Mouse (Mus musculus) A20 (cell line): Measurements from ENCODE around the gene Neu3.
"Not testable (repeated sequence)": the region's sequence is repeated elsewhere in the genome, so short reads cannot be mapped to it uniquely, and the experiment has no call there.

Experiments
- DNase-seq: peaks from one replicate; pipeline ENCODE4 v3.0.0-alpha.2; 2011; ENCODE audit warnings: low read depth, low spot score

The Neu3 gene

GRCm38 (mm10) chr7:99834314-99834853 lies 6.2 kb upstream of the Neu3 start:
- peak; percentile 59 for DNase-seq

- peak; percentile 75 for DNase-seq
Measured at GRCm38 (mm10) chr7:99833846-99834222, 5.6 kb upstream of the Neu3 start.

GRCm38 (mm10) chr7:99833115-99833845 lies 5.1 kb upstream of the Neu3 start:
- peak; percentile 86 for DNase-seq

- no peak for DNase-seq
Measured at GRCm38 (mm10) chr7:99826096-99826495, 2.1 kb downstream of the Neu3 start.

GRCm38 (mm10) chr7:99825511-99825910 lies 2.7 kb downstream of the Neu3 start:
- no peak for DNase-seq

DNA sequence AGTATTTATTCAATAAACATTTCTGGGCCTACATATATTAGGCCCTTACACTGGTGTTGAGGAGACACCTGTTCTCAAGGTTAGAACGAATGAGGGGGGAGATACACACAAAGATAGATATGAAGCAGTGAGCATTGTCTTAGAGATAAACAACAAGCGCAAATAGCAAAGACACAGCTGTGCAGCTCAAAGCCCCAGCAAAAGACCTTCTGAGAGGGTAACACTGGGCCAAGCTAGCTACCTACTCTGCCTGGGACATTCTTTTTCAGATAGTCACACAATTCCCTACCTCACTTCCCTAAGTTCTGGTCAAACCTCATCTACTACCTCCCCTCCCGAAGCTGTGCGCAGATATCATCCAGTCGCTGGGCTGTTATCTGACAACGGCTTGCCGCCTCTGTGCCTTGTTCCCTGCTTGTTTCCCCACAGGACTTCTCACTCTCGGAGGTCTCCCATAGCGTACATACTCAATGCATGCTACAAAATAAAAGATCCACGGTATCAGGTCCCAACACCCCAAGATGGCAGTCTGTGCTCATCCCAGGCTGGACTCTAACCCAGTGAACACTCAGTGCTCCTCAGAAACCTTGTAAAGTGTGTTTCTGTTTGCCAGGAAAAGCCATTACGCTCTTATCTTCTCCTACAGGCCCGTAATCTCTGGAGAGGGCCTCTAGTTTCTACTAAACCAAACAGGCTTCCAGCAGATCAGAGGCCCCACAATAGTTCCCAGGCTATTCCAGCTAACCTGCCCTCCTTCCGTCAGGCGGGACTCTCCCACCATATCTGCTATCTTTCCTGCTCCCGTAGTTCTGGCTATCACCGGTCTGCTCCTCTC lies 3.4 kb downstream of the Neu3 start:
- no peak for DNase-seq

DNA sequence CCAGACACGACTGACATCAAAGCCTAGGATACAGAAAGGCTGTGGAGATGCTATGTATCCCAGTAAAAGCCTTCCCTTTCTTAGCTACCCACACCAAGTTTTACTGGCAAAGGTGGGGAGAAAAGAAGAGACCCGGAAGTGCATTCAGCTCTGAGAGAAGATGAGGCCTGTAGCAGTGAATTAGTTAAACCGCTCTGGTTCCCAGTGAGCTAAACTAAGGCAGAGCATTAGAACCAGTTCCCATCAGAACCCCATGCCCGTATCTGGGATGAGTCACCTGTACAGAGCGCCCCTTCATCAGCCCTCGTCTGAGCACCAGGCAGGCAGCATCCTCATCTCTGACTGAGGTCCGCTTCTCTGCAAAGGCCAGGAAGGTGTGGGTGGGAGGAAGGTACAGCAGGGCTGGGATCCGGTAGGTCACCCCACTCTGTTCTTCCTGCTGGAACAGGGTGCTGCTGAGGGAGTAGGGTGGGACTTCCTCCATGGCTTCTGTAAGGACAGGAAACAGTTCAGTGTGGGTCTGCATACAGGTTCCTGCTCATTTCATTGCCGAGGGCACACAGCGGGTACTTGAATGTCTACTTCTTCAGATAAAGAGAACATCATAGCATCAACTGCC lies 5.1 kb downstream of the Neu3 start:
- no peak for DNase-seq

DNA sequence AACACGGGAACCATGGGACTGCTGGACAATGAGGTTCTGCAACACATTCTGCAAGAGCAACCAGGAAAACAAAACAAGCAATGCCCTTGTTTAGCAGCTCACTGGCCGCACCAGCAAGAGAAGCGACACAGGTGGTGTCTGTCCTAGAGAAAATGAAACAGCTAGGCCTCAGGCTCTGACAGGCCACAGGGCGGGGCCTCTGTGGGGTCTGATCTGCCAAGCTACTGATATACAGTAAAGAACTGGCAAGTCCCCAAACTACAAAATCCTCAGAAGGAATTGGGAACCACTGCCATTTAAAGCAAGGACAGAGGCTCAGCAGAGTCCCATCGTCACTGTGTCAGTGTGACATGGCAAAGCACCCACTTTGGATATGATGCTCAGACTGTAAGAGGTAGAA lies 5.8 kb downstream of the Neu3 start:
- peak; percentile 70 for DNase-seq

DNA sequence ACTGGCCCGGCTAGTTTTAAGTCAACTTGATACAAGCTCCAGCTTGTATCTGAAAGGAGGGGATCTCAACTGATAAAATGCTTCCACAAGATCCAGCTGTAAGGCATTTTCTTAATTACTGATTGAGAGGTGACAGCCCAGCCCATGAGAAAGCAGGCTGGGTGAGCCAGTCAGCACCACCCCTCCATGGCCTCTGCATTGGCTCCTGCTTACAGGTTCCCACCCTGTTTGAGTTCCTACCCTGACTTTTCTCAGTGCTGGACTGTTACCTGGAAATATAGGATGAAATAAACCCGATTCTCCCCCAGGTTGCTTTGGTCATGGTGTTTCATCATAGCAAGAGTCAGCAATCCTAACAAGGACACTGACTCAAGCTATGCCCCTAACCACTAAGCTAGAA lies 6.3 kb downstream of the Neu3 start:
- no peak for DNase-seq

- DNase-seq = peak; percentile 44
Measured at GRCm38 (mm10) chr7:99818181-99818725, 10.0 kb downstream of the Neu3 start.

- peak; percentile 65 for DNase-seq
Measured at GRCm38 (mm10) chr7:99813394-99813793, 14.8 kb downstream of the Neu3 start.

GRCm38 (mm10) chr7:99811661-99812060 lies 16.6 kb downstream of the Neu3 start:
- DNase-seq = no peak

DNA sequence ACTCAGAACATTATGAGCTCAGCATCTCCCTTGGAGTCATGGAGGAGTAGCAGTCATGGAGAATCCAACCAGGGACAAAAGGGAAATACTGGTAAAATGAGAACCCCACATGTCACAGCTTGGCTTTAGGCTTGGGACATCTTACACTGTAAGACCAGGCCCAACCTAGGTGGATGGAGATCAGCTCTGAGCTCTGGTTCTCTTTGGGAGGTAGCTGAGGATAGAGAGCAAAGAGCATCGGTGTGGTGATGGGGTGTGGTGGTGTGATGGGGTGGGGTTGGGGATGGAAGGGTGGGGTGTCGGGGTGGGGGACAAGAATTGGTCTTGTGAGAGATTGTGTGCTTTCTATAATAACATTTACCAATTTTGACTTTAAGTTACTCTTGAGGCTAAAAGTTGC lies 17.4 kb downstream of the Neu3 start:
- DNase-seq = no peak

DNA sequence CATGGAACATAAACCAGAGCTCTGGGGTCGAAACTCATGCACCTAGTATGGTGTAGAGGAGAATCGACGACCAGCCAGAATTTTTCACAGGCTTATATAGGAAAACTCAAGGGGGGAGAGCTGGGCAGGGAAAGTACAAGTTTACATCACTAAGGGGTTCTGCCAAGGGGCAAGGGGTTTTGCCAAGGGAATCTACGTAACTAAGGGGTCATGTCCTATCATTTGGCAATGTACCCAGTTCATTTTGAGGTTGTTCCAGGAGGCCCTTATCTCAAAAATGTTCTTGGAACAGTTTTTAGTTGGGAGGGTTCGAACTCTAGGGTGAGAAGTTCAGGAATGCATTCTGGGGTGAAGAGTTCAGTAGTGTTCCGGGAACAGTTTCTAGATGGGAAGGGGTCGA lies 21.2 kb downstream of the Neu3 start:
- DNase-seq = not testable (repeated sequence)

DNA sequence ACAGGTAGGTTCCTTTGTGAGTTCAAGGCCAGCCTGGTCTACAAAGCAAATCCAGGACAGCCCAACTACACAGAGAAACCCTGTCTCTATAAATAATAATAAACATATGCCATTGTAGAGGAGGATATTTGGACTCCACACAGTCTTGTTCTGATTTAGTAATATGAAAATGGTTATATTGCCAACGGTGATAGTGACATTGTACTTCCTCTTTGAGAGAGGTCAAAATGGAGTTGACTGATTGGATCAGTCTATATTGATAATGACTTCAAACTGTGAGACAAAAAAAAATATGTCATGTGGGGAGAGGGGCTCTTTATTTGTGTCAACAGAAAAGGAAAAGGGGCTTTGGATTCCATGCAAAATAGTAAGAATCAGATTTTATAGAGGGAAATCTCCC lies 22.9 kb downstream of the Neu3 start:
- no peak for DNase-seq

DNA sequence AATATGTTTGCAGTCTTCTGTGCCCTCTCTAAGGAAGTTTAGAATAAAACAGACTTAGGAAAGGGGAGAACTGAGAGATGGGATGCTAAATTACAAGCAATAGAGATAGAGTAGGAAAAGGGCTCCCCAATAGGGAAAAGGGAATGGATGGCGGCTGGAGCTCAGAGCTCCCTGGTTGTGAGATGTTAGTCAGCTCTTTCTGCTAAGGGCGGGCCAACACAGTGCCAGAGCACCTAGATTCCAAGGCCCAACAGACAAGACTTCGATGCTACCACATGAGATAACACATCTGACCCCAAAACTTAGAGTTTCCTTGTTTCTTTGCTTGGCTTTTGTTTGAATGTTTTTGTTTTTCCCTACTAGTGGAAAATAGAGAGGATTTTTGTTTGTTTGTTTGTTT lies 24.2 kb downstream of the Neu3 start:
- not testable (repeated sequence) for DNase-seq

DNA sequence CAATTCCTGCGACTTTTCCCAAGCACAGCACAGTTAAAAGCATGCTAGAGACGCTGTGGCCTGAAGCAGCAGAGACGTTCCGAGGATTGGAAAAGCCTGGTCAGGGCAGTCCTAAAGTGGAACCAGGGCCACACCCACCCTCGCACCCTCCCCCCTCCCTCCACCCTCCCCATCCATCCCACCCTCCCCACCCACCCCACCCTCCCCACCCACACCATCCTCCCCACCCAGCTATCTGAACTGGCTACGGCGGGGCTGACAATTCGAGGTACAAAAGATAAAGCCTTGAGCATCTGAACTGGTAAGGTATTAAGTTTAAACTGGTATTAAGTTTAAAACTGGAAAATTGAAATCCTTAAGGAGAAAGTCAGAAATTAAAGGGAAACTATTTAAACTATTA lies 24.7 kb downstream of the Neu3 start:
- DNase-seq = no peak

DNA sequence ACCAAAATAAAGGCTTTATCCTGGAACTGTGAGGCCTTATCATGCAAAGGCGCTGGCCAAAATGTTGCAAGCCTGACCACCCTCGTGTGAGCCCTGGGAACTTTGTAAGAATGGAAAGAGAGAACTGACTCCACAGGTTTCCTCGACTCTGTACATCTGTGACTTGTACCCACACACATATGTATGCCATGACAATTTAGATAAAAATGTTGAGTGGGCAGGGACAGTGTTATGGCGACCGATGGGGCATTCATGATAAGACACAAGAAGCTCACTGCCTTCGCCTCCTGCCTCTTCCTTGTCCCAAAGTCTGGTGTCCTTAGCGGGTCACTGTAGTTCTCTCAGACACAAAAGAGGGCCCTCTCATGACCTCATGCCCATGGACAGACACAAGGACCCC lies 29.1 kb downstream of the Neu3 start:
- DNase-seq = no peak

- peak; percentile 84 for DNase-seq
Measured at GRCm38 (mm10) chr7:99797911-99798647, 30.1 kb downstream of the Neu3 start.

DNA sequence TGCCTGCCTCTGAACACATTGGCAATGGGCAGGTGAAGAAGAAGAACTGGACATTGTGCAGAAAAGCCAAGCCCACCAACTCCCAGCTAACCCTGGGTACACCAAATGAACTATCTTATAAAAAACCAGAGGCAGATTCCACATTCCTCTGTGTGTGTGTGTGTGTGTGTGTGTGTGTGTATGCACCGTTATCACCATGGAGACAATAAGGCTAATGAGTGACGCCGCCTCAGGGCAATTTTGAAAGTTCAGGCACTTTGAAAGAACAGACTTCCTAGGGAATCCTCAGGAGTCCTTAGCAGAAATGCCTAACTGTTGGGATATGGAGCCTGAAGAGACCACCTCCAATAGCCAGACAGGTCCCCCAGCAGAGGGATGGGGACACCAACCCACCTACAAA lies 31.0 kb downstream of the Neu3 start:
- peak; percentile 16 for DNase-seq

GRCm38 (mm10) chr7:99796471-99796870 lies 31.7 kb downstream of the Neu3 start:
- DNase-seq = peak; percentile 56
